Mouse (Mus musculus) macrophage (primary cell): ENCODE results near the gene Anks1. TPM values are rescaled to one million over a fixed set of nuclear protein-coding genes. Genes with fewer than 3 reads are reported as not detected.

ENCODE experiments used
- H3K27ac ChIP-seq: fragments of 350-480 bp; formaldehyde crosslinking; 2 replicates; pipeline ENCODE4 v1.9.0; 2021
- H3K36me3 ChIP-seq: fragments of 350-480 bp; formaldehyde crosslinking; 2 replicates; pipeline ENCODE4 v1.9.0; 2021; ENCODE audit errors: inconsistent target
- H3K4me3 ChIP-seq: fragments of 350-480 bp; formaldehyde crosslinking; 2 replicates; pipeline ENCODE4 v1.9.0; 2021; ENCODE audit errors: inconsistent target
- H3K79me2 ChIP-seq: fragments of 350-480 bp; formaldehyde crosslinking; 2 replicates; pipeline ENCODE4 v1.9.0; 2021; ENCODE audit errors: inconsistent target
- WGBS: methylation state at CpG from one replicate; pipeline ENCODE4 v1.1.7; 2026; ENCODE audit warnings: inconsistent platforms; ENCODE audit not compliant: missing documents; 5-methylcytosine and 5-hydroxymethylcytosine counted together
- polyA plus RNA-seq: library from polyadenylated mRNA; stranded (reverse); fragments of 250-400 nt; gene quantifications from 3 replicates; pipeline ENCODE4 v1.2.4, GENCODE M21; 2018; ENCODE audit warnings: inconsistent platforms

The Anks1 gene
- polyA plus RNA-seq, 1 experiment from 2014 or later = 12.3 TPM

DNA sequence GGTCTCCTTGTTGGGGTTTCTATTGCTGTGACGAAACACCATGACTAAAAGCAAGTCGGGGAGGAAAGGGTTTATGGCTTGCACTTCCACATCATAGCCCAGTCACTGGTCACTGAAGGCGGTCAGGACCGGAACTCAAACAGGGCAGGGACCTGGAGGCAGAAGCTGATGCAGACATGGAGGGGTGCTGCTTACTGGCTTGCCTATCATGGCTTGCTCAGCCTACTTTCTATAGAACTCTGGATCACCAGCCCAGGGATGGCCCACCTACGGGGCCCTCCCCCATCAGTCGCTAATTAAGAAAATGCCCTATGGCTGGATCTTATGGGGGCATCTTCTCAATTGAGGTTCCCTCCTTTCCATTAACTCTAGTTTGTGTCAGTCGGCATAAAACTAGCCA lies 2.3 kb downstream of the Anks1 start:
- Histone ChIP-seq H3K4me3 (peak overlapping the region; percentile 99; the same call in 1 of the 2 replicates), H3K36me3 (no peaks in the 10 kb centered on the region; the same call in 1 of the 2 replicates), H3K27ac (peak overlapping the region; percentile 91), H3K79me2 (peaks cover 69% of the 10 kb centered on the region)
- 72% methylated on average over 7 of the region's 7 CpGs for WGBS

DNA sequence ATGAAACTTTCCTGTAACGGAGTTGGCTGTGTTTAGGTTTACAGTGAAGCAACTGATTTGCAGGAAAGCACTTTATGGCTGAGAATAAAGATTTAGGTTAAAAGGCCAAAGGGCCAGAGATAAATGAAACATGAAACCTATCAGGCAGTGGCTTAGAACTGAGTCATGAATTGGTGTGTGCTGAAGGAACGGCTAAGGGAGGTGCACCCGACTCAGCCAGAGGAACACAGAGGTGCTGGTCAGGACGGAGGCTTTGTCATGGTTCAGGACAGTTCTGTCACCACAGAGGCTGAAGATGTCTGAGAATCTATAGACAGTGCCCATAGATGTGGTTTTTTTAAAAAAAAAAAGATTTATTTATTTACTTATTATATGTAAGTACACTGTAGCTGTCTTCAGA lies 5.6 kb downstream of the Anks1 start:
- 95% methylated on average over 4 of the region's 4 CpGs for WGBS
- no peak overlapping the region for H3K4me3 ChIP-seq
- H3K27ac ChIP-seq = no peak overlapping the region
- no peaks in the 10 kb centered on the region; the same call in 1 of the 2 replicates for H3K36me3 ChIP-seq
- peaks cover 93% of the 10 kb centered on the region for H3K79me2 ChIP-seq

GRCm38 (mm10) chr17:27916366-27916765 lies 7.3 kb downstream of the Anks1 start:
- H3K4me3 ChIP-seq = no peak overlapping the region
- no peaks in the 10 kb centered on the region; the same call in 1 of the 2 replicates for H3K36me3 ChIP-seq
- 98% methylated on average over 4 of the region's 4 CpGs for WGBS
- H3K27ac ChIP-seq = no peak overlapping the region
- peaks cover 100% of the 10 kb centered on the region for H3K79me2 ChIP-seq

DNA sequence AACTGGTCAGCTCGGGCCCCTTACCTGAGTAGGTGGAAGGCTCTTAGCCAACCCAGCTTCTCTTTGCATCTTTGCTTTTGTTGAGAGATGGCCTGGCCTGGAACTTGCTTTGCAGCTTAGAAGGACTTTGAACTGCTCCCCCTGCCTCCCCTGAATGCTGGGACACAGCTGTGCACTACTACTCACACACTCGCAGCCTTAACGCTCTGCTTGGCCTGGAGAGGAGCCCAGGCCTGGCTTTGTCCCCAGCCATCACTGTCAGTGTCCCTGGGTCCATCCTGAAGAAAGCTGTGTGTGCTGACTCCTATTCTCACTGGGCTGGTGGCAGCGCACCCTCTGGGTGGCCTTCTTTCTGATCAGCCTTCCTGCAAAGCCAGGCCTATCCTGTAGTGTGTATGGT lies 11.6 kb downstream of the Anks1 start:
- no peak overlapping the region for H3K4me3 ChIP-seq
- peaks cover 100% of the 10 kb centered on the region for H3K79me2 ChIP-seq
- 90% methylated on average over 4 of the region's 4 CpGs for WGBS
- peaks cover 5% of the 10 kb centered on the region; the same call in 1 of the 2 replicates for H3K36me3 ChIP-seq
- H3K27ac ChIP-seq = no peak overlapping the region

DNA sequence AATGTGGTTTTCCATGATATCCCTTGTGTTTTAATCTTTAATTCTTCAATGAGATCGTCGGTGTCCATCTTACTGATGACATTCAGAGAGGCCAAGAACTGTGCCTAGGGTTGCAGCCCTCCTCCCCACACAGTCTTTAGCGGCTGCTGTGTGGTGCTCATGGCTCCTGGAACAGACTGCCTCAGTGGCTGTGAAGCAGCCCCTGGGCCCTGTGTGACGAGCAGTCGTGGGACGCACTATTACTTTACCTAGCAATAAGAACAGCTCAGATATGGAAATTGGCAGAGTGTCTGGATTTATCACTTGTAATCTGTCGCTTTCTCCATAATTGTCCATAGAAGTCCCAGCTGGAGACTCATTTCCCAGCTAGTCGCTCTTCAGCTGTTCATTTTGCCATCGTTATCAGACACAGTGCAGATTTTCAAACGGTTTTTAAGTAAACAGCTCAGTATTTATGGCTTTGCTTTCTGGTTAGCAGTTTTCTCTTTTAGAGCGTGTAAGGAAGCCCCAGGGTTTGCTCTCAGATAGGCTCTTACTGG lies 13.1 kb downstream of the Anks1 start:
- Histone ChIP-seq H3K79me2 (peaks cover 100% of the 10 kb centered on the region), H3K36me3 (peaks cover 5% of the 10 kb centered on the region; the same call in 1 of the 2 replicates), H3K27ac (no peak overlapping the region), H3K4me3 (no peak overlapping the region)
- WGBS = 95% methylated on average over 11 of the region's 11 CpGs

- Histone ChIP-seq H3K36me3 (peaks cover 5% of the 10 kb centered on the region; the same call in 1 of the 2 replicates), H3K27ac (no peak overlapping the region)
- WGBS = 95% methylated on average over 4 of the region's 4 CpGs
These were observed 15.9 kb downstream of the Anks1 start for GRCm38 (mm10) chr17:27925054-27925453.

DNA sequence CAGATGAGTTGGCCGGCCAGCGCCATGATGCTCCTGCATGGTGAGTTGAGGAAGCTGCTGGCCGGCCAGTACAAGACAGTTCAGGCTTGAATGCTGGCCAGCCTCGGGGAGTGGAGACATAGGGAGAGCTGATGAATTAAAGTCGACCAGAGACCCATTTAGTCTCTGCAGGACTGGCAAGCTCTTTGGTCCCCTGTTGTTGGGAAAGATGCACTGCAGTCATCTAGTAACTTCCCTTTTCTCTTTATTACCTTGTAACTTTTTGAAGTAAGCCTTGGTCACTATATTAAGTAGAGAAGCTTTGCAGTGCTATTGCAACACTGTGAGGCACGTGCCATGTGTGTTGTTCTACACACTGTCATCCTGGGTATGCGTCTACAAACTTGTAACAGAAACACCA lies 16.4 kb downstream of the Anks1 start:
- Histone ChIP-seq H3K79me2 (peaks cover 100% of the 10 kb centered on the region), H3K4me3 (no peak overlapping the region), H3K36me3 (peaks cover 5% of the 10 kb centered on the region; the same call in 1 of the 2 replicates), H3K27ac (no peak overlapping the region)
- 52% methylated on average over 7 of the region's 7 CpGs for WGBS

More at GRCm38 (mm10) chr17:27925054-27925453, 15.9 kb downstream of the Anks1 start:
- H3K4me3 ChIP-seq = no peak overlapping the region
- H3K79me2 ChIP-seq = peaks cover 100% of the 10 kb centered on the region

- Histone ChIP-seq H3K36me3 (no peaks in the 10 kb centered on the region), H3K27ac (no peak overlapping the region), H3K4me3 (no peak overlapping the region), H3K79me2 (peaks cover 100% of the 10 kb centered on the region)
- WGBS = 90% methylated on average over 5 of the region's 5 CpGs
These were observed 21.2 kb downstream of the Anks1 start for GRCm38 (mm10) chr17:27930291-27930690.

GRCm38 (mm10) chr17:27931826-27932225 lies 22.7 kb downstream of the Anks1 start:
- Histone ChIP-seq H3K79me2 (peaks cover 100% of the 10 kb centered on the region), H3K36me3 (no peaks in the 10 kb centered on the region), H3K27ac (no peak overlapping the region), H3K4me3 (no peak overlapping the region)
- WGBS = 57% methylated on average over 4 of the region's 4 CpGs

DNA sequence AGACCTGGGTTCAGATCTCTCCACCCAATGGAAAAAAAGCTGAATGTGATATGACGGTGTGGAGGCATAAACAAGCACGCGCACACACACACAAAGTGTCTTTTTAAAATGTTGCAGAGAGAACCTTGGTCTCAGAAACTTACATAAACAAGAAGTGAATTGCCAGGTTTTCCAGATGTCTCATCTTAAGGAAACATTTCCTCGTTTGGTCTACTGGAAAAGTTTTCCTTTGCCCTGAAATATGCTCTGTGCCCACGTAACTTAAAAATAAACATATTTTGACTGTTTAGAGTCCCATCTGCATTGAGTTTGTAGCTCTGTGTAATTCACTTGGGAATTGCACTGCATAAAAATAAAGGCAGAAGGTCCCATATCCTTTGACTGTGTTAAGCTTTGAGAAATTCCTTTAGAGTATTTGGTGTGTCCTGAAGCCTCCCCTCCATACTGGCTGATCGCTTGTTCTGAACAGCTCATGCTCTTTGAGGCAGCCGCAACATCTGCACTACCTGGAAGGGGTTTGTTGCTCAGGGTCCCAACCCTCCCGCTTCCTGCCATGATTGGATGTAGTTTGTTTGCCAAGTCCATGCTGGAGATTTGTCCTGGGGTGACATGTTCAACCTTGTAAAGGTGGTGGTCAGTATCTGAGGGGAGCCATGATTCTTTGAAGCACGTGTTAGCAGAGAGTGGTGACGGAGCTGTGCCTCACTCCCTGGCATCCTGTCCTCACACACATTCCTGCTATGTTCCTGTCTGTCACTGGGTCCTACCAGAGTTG lies 25.2 kb downstream of the Anks1 start:
- Histone ChIP-seq H3K27ac (peak overlapping the region; percentile 35; the same call in 1 of the 2 replicates), H3K79me2 (peaks cover 100% of the 10 kb centered on the region), H3K4me3 (no peak overlapping the region), H3K36me3 (no peaks in the 10 kb centered on the region)
- 97% methylated on average over 10 of the region's 10 CpGs for WGBS

DNA sequence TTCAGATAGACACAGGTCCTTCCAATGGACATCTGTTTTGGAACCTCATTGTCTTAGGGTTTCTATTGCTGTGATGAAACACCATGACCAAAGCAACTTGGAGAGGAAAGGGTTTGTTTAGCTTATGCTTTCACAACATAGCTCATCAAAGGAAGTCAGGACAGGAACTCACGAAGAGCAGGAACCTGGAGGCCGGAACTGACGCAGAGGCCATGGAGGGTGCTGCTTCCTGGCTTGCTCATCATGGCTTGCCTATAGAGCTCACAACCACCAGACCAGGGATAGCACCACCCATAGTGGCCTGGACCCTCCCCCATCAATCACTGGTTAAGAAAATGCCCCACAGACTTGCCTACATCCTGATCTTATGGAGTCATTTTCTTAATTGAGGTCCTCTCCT lies 26.0 kb downstream of the Anks1 start:
- peaks cover 100% of the 10 kb centered on the region for H3K79me2 ChIP-seq
- peak overlapping the region; percentile 35 for H3K27ac ChIP-seq
- 0% methylated on average over 3 of the region's 3 CpGs for WGBS
- no peaks in the 10 kb centered on the region for H3K36me3 ChIP-seq
- no peak overlapping the region for H3K4me3 ChIP-seq

DNA sequence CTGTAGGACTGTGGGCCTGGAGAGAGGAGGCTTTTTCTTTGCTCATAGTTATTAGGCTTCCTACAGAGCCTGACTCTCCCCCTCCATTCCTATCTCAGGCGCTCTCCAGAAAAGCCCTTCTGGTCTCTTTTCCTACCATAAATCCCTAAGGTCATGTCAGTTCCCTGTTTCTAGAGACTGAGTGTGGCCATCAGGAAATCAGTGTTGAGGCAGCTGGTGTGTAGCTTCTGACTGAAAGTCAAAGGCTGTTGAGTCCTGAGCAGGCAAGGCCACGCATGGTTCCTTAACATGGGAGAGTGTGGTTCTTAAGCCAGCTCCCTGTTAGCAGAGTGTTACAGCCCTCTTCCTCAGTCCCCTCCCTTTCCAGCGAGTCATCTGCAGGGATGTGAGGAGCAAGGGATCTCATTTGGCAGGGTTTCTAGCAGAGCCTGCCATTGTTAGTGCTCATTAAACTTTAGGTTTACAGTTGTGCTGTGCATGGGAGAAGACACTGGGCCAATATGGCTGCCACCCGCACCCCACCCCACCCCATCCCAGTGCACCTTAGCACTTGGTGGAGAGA lies 28.0 kb downstream of the Anks1 start:
- Histone ChIP-seq H3K36me3 (no peaks in the 10 kb centered on the region), H3K27ac (0 out of 2 replicates have a peak overlapping the region, but pooled peaks have one; percentile 28), H3K4me3 (no peak overlapping the region), H3K79me2 (peaks cover 100% of the 10 kb centered on the region)
- 98% methylated on average over 4 of the region's 4 CpGs for WGBS

- Histone ChIP-seq H3K36me3 (no peaks in the 10 kb centered on the region), H3K4me3 (no peak overlapping the region), H3K79me2 (peaks cover 100% of the 10 kb centered on the region), H3K27ac (peak overlapping the region; percentile 28)
- WGBS = 54% methylated on average over 12 of the region's 12 CpGs
These were observed 29.1 kb downstream of the Anks1 start for GRCm38 (mm10) chr17:27938121-27938754.

DNA sequence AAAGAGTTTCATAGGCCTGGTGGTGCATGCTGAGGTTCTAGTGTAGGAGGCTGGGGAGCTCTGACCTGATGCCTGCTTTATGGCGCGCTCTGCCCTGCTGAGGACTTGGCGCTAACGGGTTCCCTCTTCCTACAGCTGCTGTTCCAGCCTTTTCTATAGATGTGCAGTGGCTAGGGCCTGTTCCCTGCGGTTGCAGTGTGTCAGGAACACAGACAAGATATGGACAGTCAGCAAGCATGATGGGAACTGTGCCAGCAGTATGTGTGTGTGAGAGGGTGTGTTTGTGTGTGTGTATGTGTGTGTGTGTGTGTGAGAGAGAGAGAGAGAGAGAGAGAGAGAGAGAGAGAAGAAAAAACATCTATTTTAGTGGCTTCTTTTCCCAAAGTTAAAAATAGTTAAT lies 29.9 kb downstream of the Anks1 start:
- Histone ChIP-seq H3K27ac (0 out of 2 replicates have a peak overlapping the region, but pooled peaks have one; percentile 28), H3K4me3 (no peak overlapping the region), H3K36me3 (no peaks in the 10 kb centered on the region), H3K79me2 (peaks cover 100% of the 10 kb centered on the region)
- 90% methylated on average over 5 of the region's 5 CpGs for WGBS
